Mouse (Mus musculus): ENCODE results near the gene Borcs6. TPM values are rescaled to one million over a fixed set of nuclear protein-coding genes. Genes with fewer than 3 reads are reported as not detected.

Borcs6 gene
- total RNA-seq, 2 experiments from 2014 or later, result 2.9 to 3.1 TPM

DNA sequence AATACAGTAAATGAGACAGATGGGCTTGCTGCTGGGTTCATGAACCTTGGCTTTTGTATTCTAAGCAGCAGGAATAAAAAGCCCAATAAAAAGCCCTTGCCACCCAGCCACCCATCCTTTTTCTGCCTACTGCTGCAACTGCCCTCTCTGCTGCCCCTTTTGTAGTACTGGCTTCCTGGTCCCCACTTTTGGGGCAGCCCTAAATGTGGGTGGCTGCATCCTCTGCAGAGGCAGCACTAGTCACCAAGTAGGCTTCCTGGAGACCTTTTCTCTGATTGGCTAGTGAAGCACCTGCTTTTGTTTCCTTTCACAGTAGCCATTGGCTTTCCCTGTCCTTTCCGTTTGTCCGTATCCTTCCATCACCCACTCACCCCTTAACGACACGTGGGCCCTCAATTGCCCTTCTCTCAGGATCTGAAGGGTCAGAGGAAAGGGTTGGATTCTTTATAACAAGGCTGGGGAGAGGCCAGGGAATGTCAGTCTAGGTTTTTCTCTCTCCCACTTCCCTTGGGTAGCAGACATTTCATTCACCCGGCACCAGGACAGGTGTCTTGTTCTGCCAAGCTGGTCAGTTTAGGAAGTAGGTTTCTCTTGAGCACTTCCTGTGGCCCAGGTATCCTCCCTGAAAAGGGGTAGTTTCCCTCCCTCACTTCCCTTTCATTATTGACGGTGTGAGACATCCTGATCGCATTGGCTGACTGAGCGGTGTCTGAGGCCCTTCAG lies 38.7 kb downstream of the Borcs6 start:
- no peak for ATAC-seq (replicated peaks; ENCODE audit: low FRiP score, poor library complexity, severe bottlenecking)

DNA sequence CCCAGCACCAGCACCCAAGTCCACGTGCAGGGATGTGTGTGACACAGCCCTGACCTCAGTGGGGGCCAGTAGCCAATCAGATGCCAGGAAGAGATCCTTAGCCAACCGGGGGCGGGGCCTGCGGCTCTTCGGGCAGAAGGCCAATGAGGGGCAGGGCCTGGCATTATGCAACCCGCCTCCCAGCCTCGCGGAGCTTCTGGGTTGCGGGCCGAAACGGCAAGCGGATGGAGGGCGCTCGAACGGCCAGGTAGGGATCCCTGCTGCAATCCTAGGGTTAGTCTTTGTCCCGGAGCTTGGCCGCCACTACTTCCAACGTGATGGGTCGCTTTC lies 39.2 kb downstream of the Borcs6 start:
- peak; percentile 63 for ATAC-seq (replicated peaks; ENCODE audit: low FRiP score, poor library complexity, severe bottlenecking)

DNA sequence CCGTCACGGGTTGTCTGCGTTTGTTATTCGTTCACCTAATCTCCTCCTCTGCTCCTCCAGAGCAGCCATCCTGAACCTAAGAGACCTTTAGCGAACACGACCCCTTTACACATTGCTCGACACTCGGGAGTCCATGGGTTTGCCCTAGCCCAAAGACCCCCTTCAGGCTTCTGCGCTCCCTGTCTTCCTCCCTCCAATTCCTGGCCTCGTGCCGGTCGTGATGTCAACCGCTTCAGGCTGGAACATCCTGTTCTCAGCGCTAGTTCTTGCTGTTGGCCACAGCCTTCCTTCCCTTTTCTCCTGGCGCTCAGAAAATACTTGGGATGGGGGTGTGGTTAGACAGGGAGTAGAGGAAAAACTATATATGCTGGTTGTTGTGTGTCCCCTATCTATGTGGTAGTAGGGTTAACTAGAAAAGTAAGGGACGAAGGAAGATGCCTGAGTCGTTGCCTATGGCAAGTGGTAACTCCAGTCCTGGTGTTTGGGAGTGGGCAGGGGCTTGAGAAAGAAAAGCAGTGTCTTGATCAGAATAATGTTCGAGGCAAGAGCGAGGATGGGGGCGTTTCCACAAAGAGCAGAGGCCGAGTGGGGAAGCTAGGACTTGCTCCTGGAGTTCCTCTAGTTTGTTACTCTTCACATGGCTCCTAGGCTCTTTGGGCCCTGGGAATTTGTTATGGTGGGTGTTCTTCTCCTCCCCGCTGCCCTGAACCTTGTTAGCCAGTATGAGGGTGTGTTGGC lies 39.8 kb downstream of the Borcs6 start:
- ATAC-seq (replicated peaks; ENCODE audit: low FRiP score, poor library complexity, severe bottlenecking), result no peak

DNA sequence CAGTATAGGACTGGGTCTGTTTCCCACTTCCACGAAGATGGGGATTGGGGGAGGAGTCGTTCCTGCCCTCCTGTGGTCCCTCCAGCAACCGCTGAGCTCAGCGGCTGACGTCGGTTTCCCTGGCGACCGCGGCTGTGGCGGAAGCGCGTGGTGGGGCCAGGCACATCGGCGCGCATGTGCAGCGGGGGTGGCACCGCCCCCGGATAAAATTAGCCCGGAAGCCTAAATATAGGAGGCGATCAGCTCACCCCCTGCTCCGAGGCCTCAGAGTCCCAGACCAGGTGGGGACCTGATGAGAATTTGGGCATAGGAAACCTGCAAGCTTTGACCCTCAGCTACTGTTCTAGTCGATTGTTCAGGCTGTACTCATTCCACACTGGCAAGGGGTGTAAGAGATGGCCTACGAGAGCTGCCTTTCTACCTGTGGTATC lies 40.4 kb downstream of the Borcs6 start:
- peak; percentile 35 for ATAC-seq (replicated peaks; ENCODE audit: low FRiP score, poor library complexity, severe bottlenecking)

DNA sequence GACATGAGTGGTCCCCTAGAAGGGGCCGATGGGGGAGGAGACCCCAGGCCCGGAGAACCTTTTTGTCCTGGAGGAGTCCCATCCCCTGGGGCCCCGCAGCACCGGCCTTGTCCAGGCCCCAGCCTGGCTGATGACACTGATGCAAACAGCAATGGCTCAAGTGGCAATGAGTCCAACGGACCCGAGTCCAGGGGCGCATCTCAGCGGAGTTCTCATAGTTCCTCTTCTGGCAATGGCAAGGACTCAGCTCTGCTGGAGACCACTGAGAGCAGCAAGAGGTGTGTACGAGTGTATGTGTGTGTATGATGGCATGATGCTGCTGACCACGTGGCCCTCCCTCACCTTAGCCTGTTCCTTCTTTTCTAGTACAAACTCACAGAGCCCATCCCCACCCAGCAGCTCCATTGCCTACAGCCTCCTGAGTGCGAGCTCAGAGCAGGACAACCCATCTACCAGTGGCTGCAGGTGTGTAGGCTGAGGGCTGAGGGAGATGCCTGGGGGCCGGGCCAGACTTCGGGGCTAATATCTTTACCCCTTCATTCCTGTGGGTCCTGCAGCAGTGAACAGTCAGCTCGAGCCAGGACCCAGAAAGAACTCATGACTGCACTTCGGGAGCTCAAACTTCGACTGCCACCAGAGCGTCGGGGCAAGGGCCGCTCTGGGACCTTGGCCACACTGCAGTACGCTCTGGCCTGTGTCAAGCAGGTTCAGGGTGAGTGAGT lies 41.3 kb downstream of the Borcs6 start:
- no peak for ATAC-seq (replicated peaks; ENCODE audit: low FRiP score, poor library complexity, severe bottlenecking)

DNA sequence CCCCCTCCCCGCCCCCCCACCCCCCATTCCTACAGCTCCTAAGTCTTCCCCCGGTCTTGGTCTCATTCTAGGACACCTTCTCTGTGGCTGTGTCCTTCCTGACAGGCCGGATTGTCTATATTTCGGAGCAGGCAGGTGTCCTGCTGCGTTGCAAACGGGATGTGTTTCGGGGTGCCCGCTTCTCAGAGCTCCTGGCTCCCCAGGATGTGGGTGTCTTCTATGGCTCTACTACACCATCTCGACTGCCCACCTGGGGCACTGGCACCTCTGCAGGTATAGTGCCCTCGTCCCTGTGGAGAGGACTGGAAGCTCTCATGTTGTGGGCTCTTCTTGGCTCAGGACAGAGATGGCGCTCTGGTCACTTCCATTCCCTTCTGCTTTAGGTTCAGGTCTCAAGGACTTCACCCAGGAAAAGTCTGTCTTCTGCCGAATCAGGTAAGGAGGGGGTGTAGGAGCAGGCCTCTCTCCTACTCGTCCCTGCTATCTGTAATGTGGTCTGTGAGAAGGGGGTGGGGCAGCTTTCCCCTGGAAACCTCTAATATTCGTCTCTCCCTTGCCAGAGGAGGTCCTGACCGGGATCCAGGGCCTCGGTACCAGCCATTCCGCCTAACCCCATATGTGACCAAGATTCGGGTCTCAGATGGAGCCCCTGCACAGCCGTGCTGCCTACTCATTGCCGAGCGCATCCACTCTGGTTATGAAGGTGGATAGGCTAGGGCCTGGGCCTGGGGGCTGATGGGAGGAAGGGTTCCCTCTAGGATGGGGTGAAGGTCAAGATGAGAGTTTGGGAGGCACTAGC lies 42.3 kb downstream of the Borcs6 start:
- ATAC-seq (replicated peaks; ENCODE audit: low FRiP score, poor library complexity, severe bottlenecking), result no peak

DNA sequence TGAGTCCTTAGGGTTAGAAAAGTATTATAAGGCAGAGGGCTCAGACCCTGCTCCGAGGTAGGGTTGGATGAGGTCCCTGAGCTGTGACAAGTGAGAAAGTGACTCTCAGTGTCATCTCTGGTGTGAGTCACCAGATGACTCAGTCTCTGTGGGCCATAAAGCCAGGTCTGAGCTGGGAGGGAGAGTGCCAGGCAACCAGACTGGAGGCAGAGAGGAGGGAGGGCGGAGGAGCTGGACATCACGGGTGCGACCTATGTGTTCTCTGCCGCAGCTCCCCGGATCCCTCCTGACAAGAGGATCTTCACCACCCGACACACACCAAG lies 42.8 kb downstream of the Borcs6 start:
- no peak for ATAC-seq (replicated peaks; ENCODE audit: low FRiP score, poor library complexity, severe bottlenecking)

DNA sequence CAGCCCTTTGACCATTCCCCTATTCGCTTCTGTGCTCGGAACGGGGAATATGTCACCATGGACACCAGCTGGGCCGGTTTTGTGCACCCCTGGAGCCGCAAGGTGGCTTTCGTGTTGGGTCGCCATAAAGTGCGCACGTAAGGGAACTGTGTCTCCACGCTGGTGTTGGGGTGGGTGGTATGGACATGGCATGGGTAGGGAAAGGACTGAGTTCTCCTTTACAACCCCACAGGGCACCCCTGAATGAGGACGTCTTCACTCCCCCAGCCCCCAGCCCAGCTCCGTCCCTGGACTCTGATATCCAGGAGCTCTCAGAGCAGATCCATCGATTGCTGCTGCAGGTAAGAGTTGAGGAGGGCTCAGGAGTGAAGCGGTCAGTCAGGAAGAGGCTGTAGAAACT lies 43.6 kb downstream of the Borcs6 start:
- ATAC-seq (replicated peaks; ENCODE audit: low FRiP score, poor library complexity, severe bottlenecking), result no peak

DNA sequence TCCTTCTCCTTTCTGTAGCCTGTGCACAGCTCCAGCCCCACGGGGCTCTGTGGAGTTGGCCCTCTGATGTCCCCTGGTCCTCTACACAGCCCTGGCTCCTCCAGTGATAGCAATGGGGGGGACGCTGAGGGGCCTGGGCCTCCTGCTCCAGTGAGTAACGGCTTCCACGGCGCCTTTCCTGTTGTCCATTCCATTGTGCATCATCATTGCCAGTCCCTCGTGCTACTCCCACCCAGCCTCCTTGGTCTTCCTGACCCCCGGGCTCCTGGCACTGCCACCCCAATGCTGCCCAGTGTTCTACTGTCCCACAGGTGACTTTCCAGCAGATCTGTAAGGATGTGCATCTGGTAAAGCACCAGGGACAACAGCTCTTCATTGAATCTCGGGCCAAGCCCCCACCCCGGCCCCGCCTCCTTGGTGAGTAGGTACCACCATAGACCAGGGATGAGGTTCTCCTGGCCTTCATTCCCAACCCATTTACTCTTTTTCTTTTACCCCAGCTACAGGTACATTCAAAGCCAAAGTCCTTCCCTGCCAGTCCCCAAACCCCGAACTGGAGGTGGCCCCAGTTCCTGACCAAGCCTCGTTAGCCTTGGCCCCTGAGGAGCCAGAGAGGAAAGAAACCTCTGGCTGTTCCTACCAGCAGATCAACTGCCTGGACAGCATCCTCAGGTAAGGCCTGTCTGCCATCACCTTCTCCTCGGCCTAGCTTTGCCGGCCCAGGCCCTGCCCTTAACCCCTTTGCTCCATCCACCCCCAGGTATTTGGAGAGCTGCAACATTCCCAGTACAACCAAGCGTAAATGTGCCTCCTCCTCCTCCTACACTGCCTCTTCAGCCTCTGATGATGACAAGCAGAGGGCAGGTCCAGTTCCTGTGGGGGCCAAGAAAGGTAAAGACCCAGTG lies 44.3 kb downstream of the Borcs6 start:
- ATAC-seq (replicated peaks; ENCODE audit: low FRiP score, poor library complexity, severe bottlenecking), result no peak

DNA sequence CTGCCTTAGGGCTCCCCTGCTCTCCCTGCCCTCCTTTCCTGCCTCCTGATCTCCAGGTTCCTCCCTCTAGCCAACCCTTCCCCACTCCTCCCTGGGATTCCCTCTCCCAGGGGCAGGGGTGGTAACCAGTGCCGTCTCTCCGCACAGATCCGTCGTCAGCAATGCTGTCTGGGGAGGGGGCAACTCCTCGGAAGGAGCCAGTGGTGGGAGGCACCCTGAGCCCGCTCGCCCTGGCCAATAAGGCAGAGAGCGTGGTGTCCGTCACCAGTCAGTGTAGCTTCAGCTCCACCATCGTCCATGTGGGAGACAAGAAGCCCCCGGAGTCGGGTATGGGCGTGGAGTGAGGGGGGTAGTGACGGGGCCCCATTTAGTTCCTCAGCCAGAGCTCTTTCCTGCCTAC lies 45.0 kb downstream of the Borcs6 start:
- ATAC-seq (replicated peaks; ENCODE audit: low FRiP score, poor library complexity, severe bottlenecking), result no peak

DNA sequence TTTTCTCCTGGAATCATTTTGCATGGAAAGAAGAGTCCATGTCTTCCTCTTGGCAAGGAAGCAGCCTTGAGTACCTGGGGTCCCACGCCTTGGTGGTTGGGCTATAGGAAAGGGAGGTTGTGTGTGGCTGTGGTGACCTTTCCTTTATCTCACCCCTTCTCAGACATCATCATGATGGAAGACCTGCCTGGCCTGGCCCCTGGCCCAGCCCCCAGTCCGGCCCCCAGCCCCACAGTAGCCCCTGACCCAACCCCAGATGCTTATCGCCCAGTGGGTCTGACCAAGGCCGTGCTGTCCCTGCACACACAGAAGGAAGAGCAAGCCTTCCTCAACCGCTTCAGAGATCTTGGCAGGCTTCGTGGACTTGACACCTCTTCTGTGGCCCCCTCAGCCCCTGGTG lies 45.7 kb downstream of the Borcs6 start:
- no peak for ATAC-seq (replicated peaks; ENCODE audit: low FRiP score, poor library complexity, severe bottlenecking)

DNA sequence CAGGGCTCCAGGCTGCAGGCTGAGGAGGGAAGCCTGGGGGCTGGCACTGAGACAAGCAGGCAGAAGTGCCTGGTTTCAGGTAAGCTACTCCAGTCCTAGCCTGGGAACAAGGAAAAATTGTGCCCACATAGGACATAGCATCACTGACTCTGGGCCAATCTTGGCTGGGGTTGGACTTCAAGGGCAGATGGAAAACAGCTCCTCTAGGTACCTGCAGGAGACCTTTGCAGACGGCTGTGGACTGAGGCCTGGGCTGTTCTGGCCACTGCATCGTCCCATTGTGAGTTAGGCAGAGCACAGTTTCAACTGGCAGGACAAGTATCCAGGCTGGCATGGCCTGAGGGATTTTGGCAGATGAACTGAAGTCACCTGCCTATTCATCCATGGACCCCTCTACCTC lies 46.3 kb downstream of the Borcs6 start:
- ATAC-seq (replicated peaks; ENCODE audit: low FRiP score, poor library complexity, severe bottlenecking), result no peak

DNA sequence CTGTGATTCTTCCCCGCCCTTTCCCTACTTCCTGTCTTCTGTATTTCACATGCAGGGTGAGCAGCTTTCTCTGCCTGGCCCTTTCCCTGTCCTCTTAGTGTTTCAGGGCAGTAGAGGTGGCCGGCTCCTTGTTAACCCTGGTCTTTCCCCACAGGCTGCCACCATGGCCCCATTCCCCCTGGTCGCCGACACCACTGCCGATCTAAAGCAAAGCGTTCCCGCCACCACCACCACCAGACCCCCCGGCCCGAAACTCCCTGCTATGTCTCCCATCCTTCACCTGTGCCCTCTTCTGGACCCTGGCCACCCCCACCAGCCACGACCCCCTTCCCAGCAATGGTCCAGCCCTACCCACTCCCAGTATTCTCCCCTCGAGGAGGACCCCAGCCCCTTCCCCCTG lies 46.8 kb downstream of the Borcs6 start:
- no peak for ATAC-seq (replicated peaks; ENCODE audit: low FRiP score, poor library complexity, severe bottlenecking)

DNA sequence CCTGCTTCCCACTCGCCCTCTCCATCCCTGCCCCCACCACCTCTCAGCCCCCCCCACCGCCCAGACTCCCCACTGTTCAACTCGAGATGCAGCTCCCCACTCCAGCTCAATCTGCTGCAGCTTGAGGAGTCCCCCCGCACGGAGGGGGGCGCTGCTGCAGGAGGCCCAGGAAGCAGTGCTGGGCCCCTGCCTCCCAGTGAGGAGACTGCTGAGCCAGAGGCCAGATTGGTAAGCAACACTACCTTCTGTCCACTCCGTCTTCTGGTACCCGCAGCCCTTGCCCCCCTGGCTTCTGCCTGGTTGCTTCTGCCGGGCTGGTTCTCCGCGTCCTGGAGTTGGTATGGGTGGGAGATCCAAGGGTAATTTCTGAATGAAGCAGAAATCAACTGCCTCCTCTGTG lies 47.3 kb downstream of the Borcs6 start:
- ATAC-seq (replicated peaks; ENCODE audit: low FRiP score, poor library complexity, severe bottlenecking), result no peak

DNA sequence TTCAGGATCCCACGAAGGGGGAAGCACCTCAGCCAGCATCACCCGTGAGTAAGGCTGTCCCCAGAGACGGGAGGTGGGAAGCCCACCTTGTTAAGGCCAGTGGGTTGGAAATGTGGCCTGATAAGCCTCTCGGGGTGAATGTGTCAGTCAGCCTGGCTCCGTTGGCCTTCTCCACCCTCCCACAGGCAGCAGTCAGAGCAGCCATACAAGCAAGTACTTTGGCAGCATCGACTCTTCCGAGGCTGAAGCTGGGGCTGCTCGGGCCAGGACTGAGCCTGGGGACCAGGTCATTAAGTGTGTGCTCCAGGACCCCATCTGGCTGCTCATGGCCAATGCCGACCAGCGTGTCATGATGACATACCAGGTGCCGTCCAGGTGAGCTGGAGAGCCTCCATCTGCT lies 48.2 kb downstream of the Borcs6 start:
- ATAC-seq (replicated peaks; ENCODE audit: low FRiP score, poor library complexity, severe bottlenecking), result no peak

DNA sequence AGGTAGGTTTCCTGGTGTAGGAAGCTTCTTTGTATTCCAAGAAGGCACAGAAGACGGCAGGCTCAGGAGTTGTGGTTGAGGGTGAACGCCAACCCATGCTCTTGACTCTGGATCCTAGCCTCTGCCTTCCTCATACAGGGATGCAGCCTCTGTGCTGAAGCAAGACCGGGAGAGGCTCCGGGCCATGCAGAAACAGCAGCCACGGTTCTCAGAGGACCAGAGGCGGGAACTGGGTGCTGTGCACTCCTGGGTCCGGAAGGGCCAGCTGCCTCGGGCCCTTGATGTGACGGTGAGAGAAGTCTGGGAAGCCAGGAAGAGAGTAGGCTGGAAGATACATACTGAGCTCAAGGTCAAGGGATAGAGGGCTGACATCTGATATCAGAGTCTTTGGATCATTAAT lies 48.7 kb downstream of the Borcs6 start:
- ATAC-seq (replicated peaks; ENCODE audit: low FRiP score, poor library complexity, severe bottlenecking), result no peak

DNA sequence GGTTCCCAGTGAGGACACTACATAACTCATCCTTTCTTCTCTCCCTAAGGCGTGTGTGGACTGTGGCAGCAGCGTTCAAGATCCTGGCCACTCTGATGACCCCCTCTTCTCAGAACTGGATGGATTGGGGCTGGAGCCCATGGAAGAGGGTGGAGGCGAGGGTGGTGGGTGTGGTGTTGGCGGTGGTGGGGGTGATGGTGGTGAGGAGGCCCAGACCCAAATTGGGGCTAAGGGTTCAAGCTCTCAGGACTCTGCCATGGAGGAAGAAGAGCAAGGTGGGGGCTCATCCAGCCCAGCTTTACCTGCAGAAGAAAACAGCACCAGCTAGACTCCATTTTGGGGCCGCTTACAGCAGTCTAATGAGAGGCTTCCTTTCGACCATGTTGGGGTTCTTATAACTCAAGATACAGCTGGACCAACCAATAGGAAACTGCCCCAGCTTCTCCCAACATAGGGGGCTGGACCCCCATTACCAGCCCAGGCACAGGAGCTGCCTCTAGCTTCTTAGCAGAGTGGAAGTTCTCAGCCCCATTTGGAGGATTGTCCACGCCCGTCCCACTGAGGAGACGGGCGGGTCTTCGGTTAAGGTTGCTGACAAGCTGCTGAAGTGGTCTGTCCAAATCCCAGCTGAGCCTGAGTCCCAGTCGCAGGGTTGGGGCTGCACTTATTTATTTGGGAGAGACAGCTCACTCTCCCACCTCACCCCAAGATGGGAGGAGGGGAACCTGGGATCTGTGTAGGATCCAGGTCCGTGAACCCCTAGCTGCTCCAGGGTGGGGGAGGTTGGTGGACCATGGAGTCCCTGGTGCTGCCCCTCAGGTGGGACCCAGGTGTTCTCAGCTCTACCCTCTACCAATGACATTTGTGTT lies 49.7 kb downstream of the Borcs6 start:
- ATAC-seq (replicated peaks; ENCODE audit: low FRiP score, poor library complexity, severe bottlenecking), result no peak

DNA sequence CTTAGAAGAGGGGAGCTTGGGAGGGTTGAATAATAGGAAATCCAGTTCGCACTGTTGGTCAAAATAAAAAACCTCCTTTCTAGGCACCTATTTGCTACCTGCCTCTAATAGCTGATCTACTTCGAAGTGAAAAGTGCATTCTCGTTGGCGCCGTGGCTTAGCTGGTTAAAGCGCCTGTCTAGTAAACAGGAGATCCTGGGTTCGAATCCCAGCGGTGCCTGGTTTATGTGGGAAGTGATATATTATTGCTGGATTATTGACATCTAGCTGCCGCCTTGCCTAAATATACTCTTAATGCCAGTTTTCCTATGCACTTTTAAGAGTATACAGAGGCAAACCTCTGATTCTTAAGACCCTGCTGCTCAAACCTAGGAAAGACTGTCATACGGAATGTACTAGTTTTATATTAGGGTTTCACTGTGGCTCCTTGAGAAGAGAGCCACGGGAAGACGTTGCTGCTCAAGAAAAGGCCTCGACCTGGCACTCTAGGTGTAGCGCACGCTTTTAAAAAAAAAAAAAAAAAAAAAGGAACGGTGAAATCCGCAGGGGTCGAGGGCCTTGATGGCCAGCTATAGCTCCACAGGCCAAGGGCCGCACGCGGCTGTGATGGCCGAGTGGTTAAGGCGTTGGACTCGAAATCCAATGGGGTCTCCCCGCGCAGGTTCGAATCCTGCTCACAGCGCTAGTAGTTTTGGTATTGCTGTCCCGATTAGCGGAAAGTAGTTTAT lies 51.0 kb downstream of the Borcs6 start:
- ATAC-seq (replicated peaks; ENCODE audit: low FRiP score, poor library complexity, severe bottlenecking), result peak; percentile 77

Measured in erythroid progenitor cell, adult 5-6 weeks (primary cell).